Mouse (Mus musculus) cortical plate, adult 2 months (tissue): ENCODE measurements around the gene Smg6. TPM values are rescaled to one million over a fixed set of nuclear protein-coding genes. Genes with fewer than 3 reads are reported as not detected.

Experiments
- H3K27ac ChIP-seq: fragments of 200-500 bp; 2 replicates; pipeline ENCODE4 v1.5.1; 2012; ENCODE audit warnings: low read length, control low read depth, inconsistent platforms; ENCODE audit not compliant: insufficient read depth
- H3K4me1 ChIP-seq: fragments of 200-500 bp; 2 replicates; pipeline ENCODE4 v1.6.1; 2011; ENCODE audit warnings: low read length; ENCODE audit not compliant: control insufficient read depth, insufficient read depth
- H3K4me3 ChIP-seq: fragments of 200-500 bp; 2 replicates; pipeline ENCODE4 v1.5.1; 2011; ENCODE audit warnings: mild to moderate bottlenecking, low read length, control low read depth; ENCODE audit not compliant: insufficient read depth
- CTCF ChIP-seq: fragments of 200-500 bp; IDR thresholded peaks from 2 replicates; pipeline ENCODE4 v1.5.1; 2011; ENCODE audit warnings: mild to moderate bottlenecking, control low read depth, low read length; ENCODE audit not compliant: insufficient read depth; ENCODE audit errors: extremely low read depth
- POLR2A ChIP-seq: fragments of 200-500 bp; IDR thresholded peaks from 2 replicates; pipeline ENCODE4 v1.6.1; 2011; ENCODE audit warnings: mild to moderate bottlenecking, low read length, control low read depth; ENCODE audit not compliant: insufficient read depth; ENCODE audit errors: extremely low read depth
- polyA plus RNA-seq: library from polyadenylated mRNA; depleted of rRNA; stranded (reverse); fragments of >200 nt; gene quantifications from 2 replicates; pipeline ENCODE4 v1.2.3, GENCODE M21; 2012

The Smg6 gene
- polyA plus RNA-seq, 1 experiment = 26.9 TPM

DNA sequence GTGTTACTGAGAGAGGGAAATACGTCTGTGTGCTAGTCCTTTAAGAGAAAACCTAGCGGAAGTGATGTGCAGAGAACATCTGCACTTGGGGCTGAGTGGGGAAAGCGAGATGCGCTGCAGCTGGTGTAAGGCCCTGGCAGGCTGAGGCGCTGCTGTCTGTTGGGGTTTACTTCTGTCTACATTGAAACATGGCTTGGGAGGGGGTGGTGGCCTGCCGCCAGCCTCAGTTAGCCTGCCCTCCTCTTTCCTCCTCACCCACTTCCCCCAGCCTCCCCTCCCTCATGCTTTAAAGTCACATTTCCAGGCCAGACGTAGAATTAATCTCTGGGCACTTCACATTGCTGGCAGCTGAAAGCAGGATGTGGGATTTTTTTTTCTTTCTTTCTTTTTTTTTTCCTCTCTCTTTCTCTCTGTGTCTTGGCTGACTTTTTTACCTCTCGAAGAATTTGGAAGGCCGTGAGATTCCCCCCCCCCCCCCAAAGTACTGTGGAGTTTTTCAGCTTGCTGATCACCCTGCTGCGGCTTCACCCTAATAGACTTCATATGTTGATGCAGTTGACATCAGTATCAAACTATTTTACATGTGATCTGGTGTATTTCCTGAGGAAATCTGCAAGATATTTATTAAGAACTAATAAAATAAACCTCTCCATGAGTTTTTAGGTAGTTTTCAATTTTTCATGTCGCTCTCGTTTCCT lies 87.5 kb downstream of the Smg6 start:
- no peak for TF ChIP-seq CTCF
- 0 out of 2 replicates have a peak, but pooled peaks have one; percentile 24 for TF ChIP-seq POLR2A
- Histone ChIP-seq H3K4me3 (no peak overlapping the region), H3K4me1 (peaks cover 6% of the 10 kb centered on the region), H3K27ac (peak overlapping the region; percentile 92; the same call in 1 of the 2 replicates)

DNA sequence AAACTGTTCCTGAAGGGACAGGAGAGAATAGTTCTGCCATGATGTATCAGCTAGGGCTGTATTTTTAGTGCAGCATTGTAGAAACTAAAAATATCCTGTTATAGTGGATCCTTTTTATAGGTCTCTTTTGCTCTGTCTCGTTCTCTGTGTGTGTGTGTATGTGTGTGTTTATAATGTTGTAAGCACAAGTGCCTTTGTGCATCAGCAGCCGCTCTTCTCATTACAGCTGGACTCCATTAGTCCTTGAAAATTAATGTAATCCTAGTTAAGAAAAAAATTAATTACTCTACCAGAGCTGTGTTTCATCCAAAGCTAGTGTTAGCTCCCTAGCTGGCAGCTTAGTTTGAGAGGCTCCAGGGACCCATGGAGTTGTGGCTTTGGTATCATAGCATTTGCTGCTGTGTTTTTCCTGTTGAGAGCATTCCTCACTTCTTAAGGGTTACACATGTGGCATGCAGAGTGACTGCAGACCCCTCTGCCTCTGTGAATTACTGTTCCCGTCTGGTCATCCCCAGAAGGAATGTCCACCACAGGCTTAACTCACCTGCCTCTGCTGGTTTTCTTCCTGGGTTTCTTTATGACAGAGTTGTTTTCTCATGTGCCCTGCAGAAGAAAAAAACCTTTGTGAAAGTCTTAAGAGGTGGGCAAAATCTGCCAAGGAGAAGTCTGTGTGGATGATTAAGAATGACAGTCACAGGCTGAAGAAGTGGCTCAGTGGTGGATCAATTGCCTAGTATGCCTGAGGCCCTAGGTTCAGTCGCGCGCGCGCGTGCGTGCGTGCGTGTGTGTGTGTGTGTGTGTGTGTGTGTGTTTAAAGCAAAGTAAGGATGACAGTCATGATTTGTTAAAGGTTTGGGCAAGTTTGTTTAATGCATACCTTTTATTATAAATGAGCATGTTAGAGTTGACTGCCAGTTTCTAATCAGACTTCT lies 88.4 kb downstream of the Smg6 start:
- peaks cover 6% of the 10 kb centered on the region for H3K4me1 ChIP-seq
- TF ChIP-seq POLR2A (no peak), CTCF (no peak)
- no peak overlapping the region for H3K27ac ChIP-seq
- H3K4me3 ChIP-seq = no peak overlapping the region

DNA sequence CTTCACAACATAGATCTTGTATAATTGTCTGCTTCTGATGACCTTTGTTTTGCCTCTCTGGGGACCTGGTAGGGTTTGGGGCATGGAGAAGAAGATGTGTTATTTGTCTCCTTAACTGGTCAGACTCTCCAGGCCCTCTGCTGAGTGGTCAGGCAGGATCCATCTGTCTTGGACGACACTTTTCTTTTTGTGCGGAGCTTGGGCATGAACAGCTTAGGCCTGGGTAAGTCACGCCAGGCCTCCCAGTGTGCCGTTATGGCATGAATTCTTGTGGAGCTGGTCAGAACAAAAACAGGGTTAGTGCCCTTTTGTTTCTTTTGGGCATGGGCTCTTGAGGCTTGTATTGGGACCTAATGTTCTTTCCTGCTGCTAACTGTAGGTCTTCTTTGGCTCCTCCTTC lies 89.2 kb downstream of the Smg6 start:
- no peak for TF ChIP-seq POLR2A
- Histone ChIP-seq H3K4me3 (no peak overlapping the region), H3K4me1 (peaks cover 6% of the 10 kb centered on the region), H3K27ac (peak overlapping the region; percentile 51; the same call in 1 of the 2 replicates)

DNA sequence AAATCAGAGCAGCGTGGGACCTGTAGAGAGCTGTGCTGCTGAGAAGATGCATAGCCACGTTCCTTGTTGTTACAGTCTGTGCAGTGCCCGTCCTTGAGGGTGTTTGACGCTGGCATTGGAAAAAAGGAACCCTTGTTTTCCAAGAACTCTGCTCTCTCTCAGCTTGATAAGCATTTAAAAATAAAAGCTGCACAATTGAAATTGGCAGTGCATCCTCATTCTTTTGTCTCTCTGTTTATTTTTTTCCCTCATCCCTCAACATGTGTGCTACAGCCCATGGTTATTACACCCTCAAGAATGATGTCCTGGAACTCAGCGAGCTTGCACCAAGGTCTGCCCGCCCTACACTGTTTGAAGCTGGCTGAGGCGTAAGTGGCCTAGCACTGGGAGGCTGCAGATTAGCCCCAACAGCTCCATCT lies 89.8 kb downstream of the Smg6 start:
- Histone ChIP-seq H3K27ac (peak overlapping the region; percentile 52; the same call in 1 of the 2 replicates), H3K4me1 (peaks cover 6% of the 10 kb centered on the region), H3K4me3 (no peak overlapping the region)
- TF ChIP-seq CTCF (no peak), POLR2A (no peak)

DNA sequence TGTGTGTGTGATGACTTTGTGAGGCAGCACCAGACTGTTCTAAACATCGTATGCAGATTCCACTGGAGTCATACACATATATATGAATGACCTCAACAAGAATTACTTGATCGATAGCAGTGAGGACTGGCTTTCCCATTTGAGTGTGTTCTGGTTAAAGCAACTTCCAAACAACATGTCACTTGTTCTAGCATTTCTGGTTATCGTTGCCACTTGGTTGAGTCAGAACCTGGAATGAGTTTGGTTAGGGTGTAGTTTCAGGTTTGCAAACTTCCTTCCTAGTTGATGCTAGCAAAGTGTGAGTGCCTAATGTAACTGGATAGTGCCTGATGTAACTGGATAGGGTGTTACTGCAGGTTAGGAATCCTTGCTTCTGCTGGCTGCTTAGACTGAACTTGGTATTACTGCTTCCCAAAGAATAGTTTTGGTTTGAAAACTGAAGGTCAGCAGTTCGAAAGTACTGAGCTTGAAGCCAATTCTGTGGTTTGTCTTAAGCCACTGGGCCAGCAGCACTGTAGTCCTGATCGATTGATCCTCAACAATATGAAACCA lies 90.8 kb downstream of the Smg6 start:
- peak overlapping the region; percentile 55; the same call in 1 of the 2 replicates for H3K27ac ChIP-seq
- TF ChIP-seq CTCF (no peak), POLR2A (no peak)
- H3K4me1 ChIP-seq = peaks cover 6% of the 10 kb centered on the region
- no peak overlapping the region for H3K4me3 ChIP-seq

DNA sequence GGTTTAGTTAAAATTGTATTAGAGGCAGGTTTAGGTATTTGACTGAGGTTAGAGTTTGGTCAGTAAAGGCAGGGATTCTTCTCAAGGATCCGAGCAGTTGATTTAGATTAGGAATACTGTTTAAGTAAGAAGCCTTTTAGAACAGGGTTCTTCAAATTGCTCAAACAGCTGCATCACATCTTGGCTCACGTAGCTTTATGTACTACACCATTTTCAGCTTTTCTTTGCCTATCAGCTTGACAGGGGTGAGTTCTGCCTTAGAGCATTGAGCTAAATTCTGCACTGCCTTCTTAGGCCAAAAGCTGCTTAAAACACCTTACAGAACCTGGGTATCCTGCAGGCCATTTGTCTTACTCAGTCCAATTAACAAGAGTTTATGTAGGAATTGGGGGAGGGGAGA lies 92.2 kb downstream of the Smg6 start:
- Histone ChIP-seq H3K4me1 (peaks cover 4% of the 10 kb centered on the region), H3K27ac (no peak overlapping the region), H3K4me3 (no peak overlapping the region)
- TF ChIP-seq CTCF = no peak
- TF ChIP-seq POLR2A = no peak

DNA sequence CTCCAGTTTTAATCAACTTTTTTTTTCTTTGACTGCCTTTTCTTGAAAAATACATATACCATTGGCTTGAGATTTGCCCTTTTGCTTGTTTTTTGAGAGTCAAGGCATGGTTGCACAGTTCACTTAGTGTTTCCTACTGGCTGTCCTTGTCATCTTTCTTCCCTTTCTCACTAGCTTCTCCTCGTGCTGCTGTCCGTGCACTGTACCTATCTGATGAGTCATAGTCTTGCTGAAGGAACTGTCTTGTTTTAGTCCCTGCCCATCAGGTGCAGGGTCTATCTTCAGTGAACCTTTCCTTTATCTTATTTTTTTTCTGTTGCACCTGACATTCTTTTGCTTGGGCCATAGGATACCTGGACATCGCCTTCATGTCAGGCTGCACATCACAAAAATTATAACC lies 101.4 kb downstream of the Smg6 start:
- no peaks in the 10 kb centered on the region for H3K4me1 ChIP-seq
- no peak for TF ChIP-seq POLR2A
- no peak for TF ChIP-seq CTCF
- H3K4me3 ChIP-seq = no peak overlapping the region

DNA sequence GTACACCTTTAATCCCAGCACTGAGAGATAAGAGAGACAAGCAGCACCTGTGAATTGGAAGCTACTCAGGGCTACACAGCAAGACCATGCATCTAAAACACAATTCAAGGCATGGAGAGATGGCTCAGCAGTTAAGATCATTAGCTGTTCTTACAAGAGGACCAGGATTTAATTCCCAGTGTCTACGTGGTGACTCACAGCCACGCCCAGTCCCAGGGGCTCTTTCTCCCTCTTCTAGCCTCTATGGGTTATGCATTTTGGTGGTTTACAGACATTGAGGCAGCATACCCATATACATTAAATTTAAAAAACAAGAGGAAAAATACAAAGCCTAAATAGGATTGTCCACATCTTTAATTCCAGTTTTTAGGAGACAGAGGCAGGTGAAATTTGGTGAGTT lies 102.0 kb downstream of the Smg6 start:
- no peak for TF ChIP-seq CTCF
- no peak for TF ChIP-seq POLR2A
- Histone ChIP-seq H3K27ac (no peak overlapping the region), H3K4me3 (no peak overlapping the region), H3K4me1 (no peaks in the 10 kb centered on the region)

More for the DNA sequence above, 101.4 kb downstream of the Smg6 start:
- no peak overlapping the region for H3K27ac ChIP-seq

DNA sequence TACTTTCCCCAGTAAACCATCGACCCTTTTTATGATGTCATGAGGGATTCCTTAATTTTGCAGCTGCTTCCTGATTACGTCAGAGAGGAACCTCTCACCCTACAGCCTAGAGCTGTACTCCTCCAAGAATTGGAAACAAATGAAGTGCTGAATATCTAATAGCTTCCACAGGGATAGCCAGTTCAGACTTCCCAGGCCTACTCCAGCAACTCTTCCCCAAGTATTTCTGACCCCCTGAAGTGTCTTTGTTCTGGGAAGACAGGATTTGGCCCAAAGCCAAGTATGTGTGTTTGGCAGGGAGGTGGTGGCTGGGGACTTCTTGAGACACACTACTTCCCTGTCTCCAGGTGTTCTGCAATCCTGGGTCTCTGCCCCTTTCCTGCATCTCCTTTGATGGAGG lies 105.6 kb downstream of the Smg6 start:
- TF ChIP-seq CTCF (no peak), POLR2A (no peak)
- Histone ChIP-seq H3K4me3 (no peak overlapping the region), H3K4me1 (peaks cover 5% of the 10 kb centered on the region; the same call in 1 of the 2 replicates), H3K27ac (no peak overlapping the region)
